24 mouse cellular contexts compared by ENCODE assay signal in genomic region chr2:168866942-168867341, GRCm38 (mm10).
"Had no signal": no experiment of that assay in that cellular context is flagged by ENCODE, and none has a peak within 500 bp of the region (broad histone marks: within the 10 kb centered on the region; RNA-seq: fewer than 3 reads in every experiment).

No protein-coding gene starts in this region.

- H3K4me3 ChIP-seq: gastrocnemius, adult 2 months; heart, embryonic 10.5 days; heart, embryonic 12.5 days; hindbrain, embryonic 13.5 days; hindbrain, embryonic 15.5 days; layer of hippocampus, adult 2 months; left cerebral cortex, adult 2 months; limb, embryonic 10.5 days; limb, embryonic 12.5 days; liver, embryonic 13.5 days; liver, embryonic 15.5 days had no signal

- H3K27me3 ChIP-seq: heart, embryonic 12.5 days; limb, embryonic 12.5 days; liver, embryonic 13.5 days; liver, embryonic 15.5 days had no signal

- H3K9me3 ChIP-seq: heart, embryonic 10.5 days; heart, embryonic 12.5 days; hindbrain, embryonic 13.5 days; hindbrain, embryonic 15.5 days; limb, embryonic 10.5 days; limb, embryonic 12.5 days; liver, embryonic 13.5 days; liver, embryonic 15.5 days had no signal

- H3K9ac ChIP-seq: heart, embryonic 12.5 days; hindbrain, embryonic 13.5 days; hindbrain, embryonic 15.5 days; limb, embryonic 12.5 days; liver, embryonic 13.5 days; liver, embryonic 15.5 days had no signal

- H3K4me1 ChIP-seq: heart, embryonic 12.5 days; liver, embryonic 13.5 days; liver, embryonic 15.5 days had no signal

- H3K27ac ChIP-seq: gastrocnemius, adult 2 months; heart, embryonic 10.5 days; hindbrain, embryonic 13.5 days; hindbrain, embryonic 15.5 days; hindbrain, postnatal 0 days; layer of hippocampus, adult 2 months; left cerebral cortex, adult 2 months; limb, embryonic 12.5 days; liver, embryonic 13.5 days; liver, embryonic 15.5 days had no signal

- ATAC-seq: hindbrain, postnatal 0 days; intestine, embryonic 16.5 days had no signal

- H3K36me3 ChIP-seq: heart, embryonic 10.5 days; heart, embryonic 12.5 days; hindbrain, embryonic 13.5 days; hindbrain, embryonic 15.5 days; limb, embryonic 10.5 days; limb, embryonic 12.5 days; liver, embryonic 13.5 days; liver, embryonic 15.5 days had no signal

- H3K4me2 ChIP-seq: heart, embryonic 12.5 days; hindbrain, embryonic 13.5 days; hindbrain, embryonic 15.5 days; limb, embryonic 12.5 days; liver, embryonic 11.5 days; liver, embryonic 13.5 days; liver, embryonic 15.5 days had no signal

- DNase-seq: gastrocnemius, adult 2 months; gastrocnemius, postnatal 10 days; gastrocnemius, postnatal 25 days; heart, adult 18-20 months; heart, postnatal 10 days; heart, postnatal 4 days; kidney, adult 11 months; kidney, adult 2 months; kidney, postnatal 10 days; kidney, postnatal 25 days; kidney, postnatal 4 days; liver, embryonic 13.5 days had no signal
